Mouse (Mus musculus) spleen, adult 18-20 months (tissue): ENCODE data around the gene Limd2.

Source experiments
- DNase-seq, 2 experiments: peaks; one replicate each; pipeline ENCODE4 v3.0.0; 2022; ENCODE audit warnings: mixed read lengths in 2 of 2

The Limd2 gene

GRCm38 (mm10) chr11:106124784-106125183 is 35.9 kb downstream of the Limd2 start:
- no peak for DNase-seq

GRCm38 (mm10) chr11:106122736-106123135 is 37.9 kb downstream of the Limd2 start:
- peak; percentile 27 to 47 for DNase-seq

- no peak for DNase-seq
Measured at GRCm38 (mm10) chr11:106122221-106122620, 38.4 kb downstream of the Limd2 start.

- no peak for DNase-seq
Measured at GRCm38 (mm10) chr11:106111688-106112087, 49.0 kb downstream of the Limd2 start.
